Mouse (Mus musculus): ENCODE measurements around the gene Cpne6. TPM values are rescaled to one million over a fixed set of nuclear protein-coding genes. Genes with fewer than 3 reads are reported as not detected.
A peak's percentile ranks its signal among the peaks of the same experiment; 100 is the strongest.

Cpne6 gene
- polyA plus RNA-seq, 1 experiment, result not detected

- Histone ChIP-seq H3ac (ENCODE audit: control insufficient read depth, insufficient read length) (no peak overlapping the region), H3K79me2 (ENCODE audit: control insufficient read depth, insufficient read depth) (no peaks in the 10 kb centered on the region), H3K4me3 (peak overlapping the region; percentile 65), H3K4me2 (ENCODE audit: low read depth) (peak overlapping the region; percentile 86), H3K36me3 (ENCODE audit: control insufficient read depth, insufficient read depth) (no peaks in the 10 kb centered on the region), H3K27me3 (ENCODE audit: control insufficient read depth, insufficient read depth, insufficient read length) (no peaks in the 10 kb centered on the region)
- no peak for TF ChIP-seq E2F4 (IDR thresholded peaks at IDR 0.05; ENCODE audit: insufficient read depth)
- TF ChIP-seq CEBPB (IDR thresholded peaks at IDR 0.05; ENCODE audit: insufficient read depth, poor library complexity, severe bottlenecking), result no peak
- no peak for TF ChIP-seq MYOG (IDR thresholded peaks at IDR 0.05; ENCODE audit: control insufficient read depth in 1 of 3, insufficient read depth in 1 of 3, insufficient read length in 2 of 3, low read depth in 2 of 3)
- no peak for TF ChIP-seq TCF3 (IDR thresholded peaks at IDR 0.05; ENCODE audit: insufficient read length, low read depth)
- no peak for TF ChIP-seq TCF12 (IDR thresholded peaks at IDR 0.05; ENCODE audit: insufficient read depth, poor library complexity, severe bottlenecking)
- no peak for TF ChIP-seq POLR2A (IDR thresholded peaks at IDR 0.05; ENCODE audit: insufficient read length, low read depth)
- TF ChIP-seq POLR2AphosphoS2 (IDR thresholded peaks at IDR 0.05; ENCODE audit: insufficient read length, low read depth), result no peak
- no peak for TF ChIP-seq REST (IDR thresholded peaks at IDR 0.05; ENCODE audit: insufficient read depth, insufficient read length)
Observed at GRCm38 (mm10) chr14:55477829-55478228, 32.4 kb upstream of the Cpne6 start.

DNA sequence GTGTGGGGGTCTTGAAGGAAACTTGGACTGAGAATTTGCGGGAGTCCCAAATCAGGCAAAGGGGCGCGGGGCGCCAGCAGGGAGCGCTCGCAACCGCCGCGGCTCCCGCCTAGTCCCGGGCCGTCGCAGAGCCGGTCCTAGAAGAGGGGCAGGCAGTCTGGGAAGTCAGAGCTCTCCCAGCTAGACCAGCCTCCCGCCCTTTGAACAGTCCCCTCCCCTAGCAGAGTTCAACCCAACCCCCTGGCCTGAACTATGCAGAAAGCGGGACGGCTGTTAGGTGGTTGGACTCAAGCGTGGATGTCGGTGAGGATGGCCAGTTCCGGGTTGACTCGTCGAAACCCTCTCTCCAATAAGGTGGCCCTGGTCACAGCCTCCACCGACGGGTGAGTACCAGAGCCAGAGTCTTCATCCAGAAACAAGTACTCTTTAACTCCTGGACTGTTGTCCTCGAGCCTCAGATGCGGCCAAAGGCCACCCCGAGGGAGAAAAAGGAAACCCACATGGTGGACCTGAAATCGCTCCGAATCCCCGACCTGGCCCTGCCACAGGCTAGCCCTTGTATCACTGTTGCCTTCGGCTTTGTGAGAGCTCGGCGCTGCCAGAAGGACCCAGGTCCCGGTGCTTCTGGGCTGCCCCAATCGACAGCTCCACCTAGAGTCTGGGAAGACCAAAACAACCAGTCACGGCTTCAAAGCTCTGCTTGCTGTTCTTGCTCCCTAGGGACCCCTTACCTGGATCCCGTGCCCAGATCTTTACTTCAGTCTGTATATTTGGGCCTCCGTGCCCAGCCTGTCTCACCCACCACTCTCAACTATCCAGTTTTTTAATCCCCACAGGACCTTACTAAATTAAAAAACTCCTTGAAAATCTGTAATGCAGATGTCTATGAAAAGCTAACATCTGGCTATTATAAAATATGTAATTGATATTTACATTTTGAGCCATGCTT lies 31.3 kb upstream of the Cpne6 start, which contains the start of gene Dhrs4:
Dhrs4 (plus strand) TSS at position 108 of the 949 bp plus-strand sequence.
- H3ac ChIP-seq (ENCODE audit: control insufficient read depth, insufficient read length), result no peak within 1 kb of the TSS

GRCm38 (mm10) chr14:55479629-55480028 lies 30.6 kb upstream of the Cpne6 start:
- no peaks in the 10 kb centered on the region for H3K79me2 ChIP-seq (ENCODE audit: control insufficient read depth, insufficient read depth)
- H3K27me3 ChIP-seq (ENCODE audit: control insufficient read depth, insufficient read depth, insufficient read length), result no peaks in the 10 kb centered on the region
- H3K36me3 ChIP-seq (ENCODE audit: control insufficient read depth, insufficient read depth), result no peaks in the 10 kb centered on the region
- no peak for TF ChIP-seq CEBPB (IDR thresholded peaks at IDR 0.05; ENCODE audit: insufficient read depth, poor library complexity, severe bottlenecking)
- H3K4me3 ChIP-seq, result peak overlapping the region; percentile 65
- peak overlapping the region; percentile 86 for H3K4me2 ChIP-seq (ENCODE audit: low read depth)
- H3ac ChIP-seq (ENCODE audit: control insufficient read depth, insufficient read length), result no peak overlapping the region

More for the DNA sequence above, 31.3 kb upstream of the Cpne6 start, which contains the start of gene Dhrs4:
- Histone ChIP-seq H3K27me3 (ENCODE audit: control insufficient read depth, insufficient read depth, insufficient read length) (no peaks in the 10 kb centered on the region), H3K79me2 (ENCODE audit: control insufficient read depth, insufficient read depth) (no peaks in the 10 kb centered on the region), H3K4me3 (peak within 1 kb of the TSS; percentile 65), H3K4me2 (ENCODE audit: low read depth) (peak within 1 kb of the TSS; percentile 86), H3K36me3 (ENCODE audit: control insufficient read depth, insufficient read depth) (no peaks in the 10 kb centered on the region)
- no peak for TF ChIP-seq USF1 (IDR thresholded peaks at IDR 0.05; ENCODE audit: low read depth)
- TF ChIP-seq POLR2A (IDR thresholded peaks at IDR 0.05; ENCODE audit: insufficient read length, low read depth), result peak; percentile 70

DNA sequence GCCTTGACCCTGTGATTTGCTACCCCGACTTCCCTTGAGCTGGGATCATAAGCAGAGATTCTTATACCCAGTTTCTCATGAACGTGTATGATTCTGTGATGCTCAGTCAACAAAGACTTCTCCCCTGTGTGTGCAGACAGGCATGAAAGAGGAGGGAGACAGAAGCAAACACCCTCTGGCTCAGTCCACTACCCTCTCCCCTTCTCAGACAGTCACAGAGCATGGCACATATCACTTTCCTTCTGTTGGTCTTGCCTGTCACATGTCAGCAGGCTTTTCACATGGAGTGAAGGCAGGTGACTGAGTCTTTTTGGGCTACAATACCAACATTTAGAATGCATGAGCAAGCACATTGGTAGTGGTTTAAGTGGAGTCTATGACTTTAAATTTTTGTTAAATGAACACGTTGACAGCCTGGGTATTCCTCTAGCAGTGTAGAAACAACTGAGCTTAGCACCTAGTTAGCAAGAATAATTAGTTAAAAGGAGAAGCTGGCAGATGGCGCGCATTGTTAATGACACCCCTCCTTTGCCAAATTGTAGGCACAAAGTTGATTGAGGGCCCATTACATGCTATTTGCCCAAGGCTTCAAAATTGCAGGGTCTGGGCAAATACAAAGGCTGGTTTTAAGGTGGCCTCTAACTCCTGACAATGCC lies 25.7 kb upstream of the Cpne6 start:
- H3K4me3 ChIP-seq, result no peak overlapping the region
- no peak overlapping the region for H3K4me2 ChIP-seq (ENCODE audit: low read depth)
- H3K36me3 ChIP-seq (ENCODE audit: control insufficient read depth, insufficient read depth), result no peaks in the 10 kb centered on the region

GRCm38 (mm10) chr14:55486836-55487235 lies 23.4 kb upstream of the Cpne6 start:
- Histone ChIP-seq H3K4me3 (no peak overlapping the region), H3K79me2 (ENCODE audit: control insufficient read depth, insufficient read depth) (no peaks in the 10 kb centered on the region), H3K4me2 (ENCODE audit: low read depth) (no peak overlapping the region), H3K36me3 (ENCODE audit: control insufficient read depth, insufficient read depth) (no peaks in the 10 kb centered on the region), H3ac (ENCODE audit: control insufficient read depth, insufficient read length) (no peak overlapping the region), H3K27me3 (ENCODE audit: control insufficient read depth, insufficient read depth, insufficient read length) (no peaks in the 10 kb centered on the region)
- TF ChIP-seq SRF (IDR thresholded peaks at IDR 0.05; ENCODE audit: control insufficient read depth, insufficient read length, low read depth) (no peak), MAX (IDR thresholded peaks at IDR 0.05; ENCODE audit: low read depth) (no peak)

More for the DNA sequence above, 25.7 kb upstream of the Cpne6 start:
- Histone ChIP-seq H3ac (ENCODE audit: control insufficient read depth, insufficient read length) (no peak overlapping the region), H3K27me3 (ENCODE audit: control insufficient read depth, insufficient read depth, insufficient read length) (no peaks in the 10 kb centered on the region), H3K79me2 (ENCODE audit: control insufficient read depth, insufficient read depth) (no peaks in the 10 kb centered on the region)
- TF ChIP-seq POLR2A (IDR thresholded peaks at IDR 0.05; ENCODE audit: insufficient read length, low read depth) (no peak), E2F4 (IDR thresholded peaks at IDR 0.05; ENCODE audit: insufficient read depth) (no peak), MYOG (IDR thresholded peaks at IDR 0.05; ENCODE audit: control insufficient read depth in 1 of 3, insufficient read depth in 1 of 3, insufficient read length in 2 of 3, low read depth in 2 of 3) (no peak), POLR2AphosphoS2 (IDR thresholded peaks at IDR 0.05; ENCODE audit: insufficient read length, low read depth) (no peak), USF1 (IDR thresholded peaks at IDR 0.05; ENCODE audit: low read depth) (no peak), MYOD1 (IDR thresholded peaks at IDR 0.05; ENCODE audit: control insufficient read depth in 1 of 3, insufficient read length in 2 of 3, low read depth in 2 of 3) (no peak), REST (IDR thresholded peaks at IDR 0.05; ENCODE audit: insufficient read depth, insufficient read length) (no peak), TCF3 (IDR thresholded peaks at IDR 0.05; ENCODE audit: insufficient read length, low read depth) (no peak), SRF (IDR thresholded peaks at IDR 0.05; ENCODE audit: control insufficient read depth, insufficient read length, low read depth) (no peak), MAX (IDR thresholded peaks at IDR 0.05; ENCODE audit: low read depth) (no peak), TCF12 (IDR thresholded peaks at IDR 0.05; ENCODE audit: insufficient read depth, poor library complexity, severe bottlenecking) (no peak), CEBPB (IDR thresholded peaks at IDR 0.05; ENCODE audit: insufficient read depth, poor library complexity, severe bottlenecking) (no peak)
